Mouse (Mus musculus) megakaryocyte, embryonic 14.5 days (primary cell): ENCODE measurements at regions not wholly inside any gene's neighbourhood (a gene's known extent, or its start where the extent isn't known, plus 50 kb on each side); places are given as distances from the start of the nearest gene placed in this dataset.

Source experiments
- FLI1 ChIP-seq: IDR thresholded peaks from 2 replicates; pipeline ENCODE4 v1.6.1; 2012; ENCODE audit warnings: low read length, inconsistent platforms, mixed read lengths
- GATA1 ChIP-seq: IDR thresholded peaks from 3 replicates; pipeline ENCODE4 v1.6.1; 2012; ENCODE audit warnings: mixed read lengths, low read length, inconsistent platforms, borderline replicate concordance

- TF ChIP-seq GATA1 (no peak), FLI1 (no peak)
Observed at GRCm38 (mm10) chr8:87286059-87286458, 186.3 kb downstream of the Cbln1 start.
